Mouse (Mus musculus) frontal cortex, postnatal 25 days (tissue): Measurements from ENCODE around the gene Kiss1r.
"Not testable (repeated sequence)": the region's sequence is repeated elsewhere in the genome, so short reads cannot be mapped to it uniquely, and the experiment has no call there.

ENCODE experiments used
- DNase-seq, 2 experiments: peaks; one replicate each; pipeline ENCODE4 v3.0.0; 2022; ENCODE audit warnings: low spot score in 2 of 2

Gene Kiss1r

DNA sequence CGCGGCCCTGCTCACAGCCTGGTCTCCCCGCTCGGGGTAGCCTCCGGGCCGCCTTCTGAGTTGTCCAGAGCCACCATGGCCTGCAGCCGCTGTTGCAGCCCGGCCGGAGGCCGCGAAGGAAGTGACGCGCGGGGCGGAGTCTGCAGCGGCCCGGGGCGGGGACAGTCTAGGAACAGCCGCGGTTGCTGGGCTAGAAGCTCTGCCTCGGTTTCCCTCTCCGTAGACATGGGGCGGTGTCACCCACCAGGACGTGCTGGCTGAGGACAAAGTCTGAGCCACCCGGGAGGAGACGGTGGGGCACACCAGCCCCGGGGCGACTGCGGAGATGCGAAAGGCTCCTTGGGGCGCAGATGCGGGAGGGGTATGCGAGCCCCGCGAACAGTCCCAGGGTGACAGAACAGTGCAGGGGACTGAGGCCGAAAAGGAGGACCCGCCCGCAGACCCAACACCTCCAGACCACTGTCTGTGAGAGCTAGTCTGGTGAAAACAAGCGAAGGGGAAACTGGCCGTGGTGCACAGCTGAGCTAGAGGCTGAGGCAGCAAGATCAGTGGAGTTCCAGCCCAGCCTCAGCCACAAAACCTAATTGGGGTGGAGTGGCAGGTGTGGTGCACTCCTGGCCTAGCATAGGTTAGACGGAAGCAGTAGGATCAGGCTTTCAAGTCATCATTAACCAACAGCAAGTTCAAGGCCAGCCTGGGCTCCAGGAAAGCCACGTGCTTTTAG is at the start of gene Kiss1r:
Gene Kiss1r (plus strand): TSS at position 164 of the 724 bp plus-strand sequence.
- peak; percentile 67 to 71 for DNase-seq

- no peak for DNase-seq
These were observed 44.9 kb upstream of the Kiss1r start for GRCm38 (mm10) chr10:79871845-79872244.

- no peak for DNase-seq
These were observed 43.9 kb upstream of the Kiss1r start for GRCm38 (mm10) chr10:79872862-79873261.

DNA sequence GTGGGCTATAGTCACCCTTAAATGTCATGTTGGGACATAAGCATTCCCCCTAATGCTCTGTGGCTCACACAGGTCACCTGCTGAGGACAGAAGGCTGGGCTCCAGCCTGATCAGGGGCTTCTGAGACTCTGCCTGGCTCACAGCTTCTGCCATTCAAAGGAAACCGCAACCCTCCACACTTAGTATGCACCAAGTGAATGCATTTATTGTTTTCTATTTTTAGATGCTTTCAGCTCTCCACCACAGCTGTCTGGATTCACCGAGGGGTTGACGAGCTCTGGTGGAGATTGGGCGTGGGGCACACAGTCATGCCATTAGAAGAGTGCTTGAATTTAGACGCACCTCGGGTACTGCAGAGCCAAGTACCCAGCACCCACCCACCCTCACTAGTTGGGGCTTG is 43.5 kb upstream of the Kiss1r start:
- no peak for DNase-seq

DNA sequence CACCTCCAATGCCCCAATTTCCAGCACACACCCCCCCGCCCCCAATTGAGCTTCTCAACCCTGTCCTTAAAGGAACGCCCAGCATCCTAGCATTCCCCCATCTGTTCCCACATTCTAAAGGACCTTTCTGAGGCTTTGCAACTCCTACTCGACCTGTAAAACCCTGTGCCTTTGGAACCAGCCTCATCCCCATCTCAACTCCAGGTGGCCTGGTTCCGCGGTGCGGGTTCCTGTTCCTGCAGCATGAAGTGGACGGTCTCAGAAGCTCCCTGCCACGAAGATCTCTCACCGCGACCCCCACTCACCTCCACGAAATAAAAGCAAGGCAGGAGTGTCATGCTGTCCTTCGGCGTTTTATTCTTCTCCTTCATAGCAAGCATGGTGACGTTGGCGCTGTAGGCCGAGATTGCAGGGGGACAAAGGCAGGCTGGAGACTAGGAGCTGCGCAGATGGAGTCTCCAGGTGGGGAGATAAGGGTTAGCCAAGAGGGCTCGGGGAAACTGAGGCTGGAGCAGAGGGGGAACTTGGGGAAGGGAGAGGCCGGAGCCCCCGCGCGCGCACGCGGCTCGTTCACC is 43.0 kb upstream of the Kiss1r start:
- DNase-seq: no peak

DNA sequence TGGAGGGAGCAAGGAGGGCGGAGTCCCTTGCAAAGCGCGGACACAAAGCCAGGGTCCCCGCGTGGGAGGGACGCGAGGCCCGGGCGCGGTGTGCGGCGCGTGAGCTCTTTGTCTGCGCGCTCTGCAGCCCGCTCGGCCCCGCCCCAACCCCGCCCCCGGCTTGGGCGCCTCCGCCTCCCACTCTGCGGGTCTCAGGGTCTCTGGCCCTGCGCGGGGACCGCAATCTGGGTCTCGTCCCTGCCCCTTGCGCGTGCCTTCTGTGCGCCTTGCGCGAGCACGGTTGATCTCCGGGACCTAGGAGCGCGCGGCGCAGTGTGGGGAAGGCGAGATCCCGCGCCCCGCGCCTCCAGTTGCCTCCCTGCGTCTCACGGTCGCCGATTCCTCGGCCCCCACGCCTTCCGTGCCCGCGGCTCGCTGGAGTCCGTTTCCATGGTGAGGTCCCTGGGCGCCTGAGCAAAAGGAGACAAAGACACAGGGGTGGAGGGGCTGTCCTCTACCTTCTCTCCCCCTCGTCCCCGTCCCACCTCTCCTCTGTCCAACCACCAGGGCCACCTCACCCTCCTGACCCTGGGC is 42.4 kb upstream of the Kiss1r start, which contains the start of the genes Prtn3 and Plppr3:
Gene Prtn3 (plus strand): TSS at position 187 of the 573 bp plus-strand sequence.
Gene Plppr3 (minus strand): TSS at position 345 of the 573 bp plus-strand sequence.
- no peak for DNase-seq

DNA sequence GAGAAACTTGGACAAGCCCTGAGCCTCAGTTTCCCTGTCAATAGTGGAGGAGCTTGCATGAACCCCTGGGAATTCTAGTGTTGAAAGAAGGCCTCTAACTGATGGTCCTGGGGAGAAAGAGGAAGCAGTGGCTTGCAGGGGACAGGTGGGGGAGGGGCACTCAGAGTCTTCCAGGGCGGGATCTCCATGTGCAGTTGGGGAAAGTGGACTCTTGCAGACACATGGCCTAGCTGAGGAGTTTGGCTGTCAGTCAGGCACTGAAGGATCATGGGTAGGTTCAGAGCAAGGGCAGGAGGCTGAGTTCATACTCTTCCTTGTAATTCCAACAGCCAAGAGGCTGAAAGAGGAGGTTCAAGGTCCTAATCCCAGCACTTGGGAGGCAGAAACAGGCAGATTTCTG is 39.6 kb upstream of the Kiss1r start:
- no peak for DNase-seq

GRCm38 (mm10) chr10:79877757-79878156 is 39.0 kb upstream of the Kiss1r start:
- no peak for DNase-seq

GRCm38 (mm10) chr10:79879527-79879926 is 37.2 kb upstream of the Kiss1r start:
- no peak for DNase-seq

DNA sequence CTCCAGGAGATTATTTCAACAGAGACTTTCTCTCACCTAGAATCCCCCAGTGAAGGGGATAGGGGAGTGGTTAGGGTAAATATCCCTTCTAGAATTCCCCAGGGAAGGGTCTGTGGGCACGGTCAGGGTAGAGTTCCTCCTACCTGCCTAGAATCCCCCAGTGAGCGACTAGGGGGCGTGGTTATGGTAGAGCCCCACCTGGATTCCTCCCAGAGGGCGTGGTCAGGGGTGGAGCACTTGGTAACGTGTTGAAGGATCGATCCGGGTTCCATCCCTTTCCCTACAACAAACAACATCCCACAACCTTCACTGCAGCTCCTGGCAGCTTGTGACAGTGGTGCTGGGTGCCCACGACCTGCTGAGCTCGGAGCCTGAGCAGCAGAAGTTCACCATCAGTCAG is 36.0 kb upstream of the Kiss1r start:
- DNase-seq: no peak

- no peak for DNase-seq
These were observed 34.8 kb upstream of the Kiss1r start for GRCm38 (mm10) chr10:79881981-79882380.

GRCm38 (mm10) chr10:79883297-79884084 is 33.3 kb upstream of the Kiss1r start:
- DNase-seq: peak; percentile 64 to 72

DNA sequence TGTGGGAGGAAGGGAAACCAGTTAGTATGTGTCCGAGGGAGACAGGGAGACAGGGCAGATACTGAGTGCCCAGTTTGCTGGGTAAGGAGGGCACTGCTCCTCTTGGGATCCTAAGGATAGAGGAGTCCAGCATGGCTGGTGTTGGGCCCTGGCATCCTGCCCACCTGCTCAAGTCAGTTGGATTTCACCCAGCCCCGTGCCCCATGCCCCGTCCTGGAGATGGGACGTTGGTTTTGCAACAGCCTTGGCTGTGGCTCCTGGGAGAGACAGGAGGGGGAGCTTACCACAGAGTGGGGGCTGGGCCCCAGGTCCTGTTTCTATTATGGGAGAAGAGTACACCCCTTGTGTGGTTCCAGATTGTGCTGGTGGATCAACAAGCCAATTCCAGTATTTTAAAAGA is 32.3 kb upstream of the Kiss1r start:
- no peak for DNase-seq

GRCm38 (mm10) chr10:79884938-79885337 is 31.8 kb upstream of the Kiss1r start:
- DNase-seq: not testable (repeated sequence)

- DNase-seq: no peak
These were observed 30.7 kb upstream of the Kiss1r start, which contains the start of gene Elane for GRCm38 (mm10) chr10:79886054-79886453. Elane (plus strand) TSS chr10:79886247.

- DNase-seq: no peak
These were observed 30.2 kb upstream of the Kiss1r start for GRCm38 (mm10) chr10:79886611-79887010.

DNA sequence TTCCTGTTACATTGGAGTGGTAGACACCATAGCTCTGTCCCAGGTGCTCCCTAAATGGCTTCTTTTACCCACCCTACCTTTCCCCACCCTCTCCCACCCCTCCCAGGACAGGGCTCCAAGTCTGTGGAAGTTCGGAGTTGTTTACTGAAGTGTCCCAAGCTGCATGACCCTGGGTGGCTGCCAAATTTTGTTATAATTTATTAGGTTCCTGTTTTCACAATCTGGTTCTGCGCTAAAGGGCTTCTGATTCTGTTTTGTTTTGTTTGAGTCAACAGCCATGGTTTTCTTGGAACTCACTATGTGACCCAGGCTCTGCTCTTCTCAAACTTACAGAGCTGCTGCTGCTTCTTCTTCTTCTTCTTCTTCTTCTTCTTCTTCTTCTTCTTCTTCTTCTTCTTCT is 27.4 kb upstream of the Kiss1r start:
- DNase-seq: no peak

DNA sequence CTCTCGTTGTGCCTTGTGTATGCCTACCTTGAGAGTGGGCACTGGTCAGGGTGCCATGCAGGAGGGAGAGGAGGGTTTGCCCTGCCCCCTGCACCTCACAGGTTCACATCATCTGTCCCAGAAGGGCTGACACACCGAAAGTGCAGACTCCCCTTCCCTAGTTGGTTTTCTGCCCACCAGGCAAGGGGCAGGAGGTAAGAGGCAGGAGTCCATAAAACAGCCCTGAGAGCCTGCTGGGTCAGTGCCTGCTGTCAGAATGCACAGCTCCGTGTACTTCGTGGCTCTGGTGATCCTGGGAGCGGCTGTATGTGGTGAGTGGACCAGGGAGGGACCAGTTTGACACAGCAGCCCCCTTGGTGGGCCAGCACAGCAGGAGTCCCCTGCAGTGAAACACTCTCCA is 26.1 kb upstream of the Kiss1r start, which contains the start of gene Cfd:
Gene Cfd (plus strand): TSS at position 184 of the 400 bp plus-strand sequence.
- no peak for DNase-seq

GRCm38 (mm10) chr10:79892451-79893118 is 24.2 kb upstream of the Kiss1r start:
- peak; percentile 60 to 67 for DNase-seq

- no peak for DNase-seq
These were observed 20.5 kb upstream of the Kiss1r start for GRCm38 (mm10) chr10:79896306-79896705.

DNA sequence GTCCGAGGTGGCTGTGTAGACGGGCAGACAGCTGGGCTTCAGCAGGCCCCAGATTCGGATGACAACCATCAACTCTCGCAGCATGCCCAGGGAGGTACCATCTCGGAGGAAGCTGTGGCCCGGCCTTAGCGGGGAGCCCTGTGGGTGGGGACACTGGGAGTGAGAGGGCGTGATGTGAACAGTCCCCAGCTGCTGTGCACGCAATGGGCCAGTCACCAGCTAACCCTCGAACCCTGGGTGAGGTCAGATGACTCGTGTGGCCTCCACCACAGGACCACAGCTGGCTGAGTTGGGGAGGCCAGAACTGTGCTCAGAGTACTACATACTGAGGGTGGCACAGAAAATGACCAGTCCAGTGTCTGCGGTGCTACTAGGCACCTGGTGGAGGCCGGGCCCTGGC is 20.0 kb upstream of the Kiss1r start:
- no peak for DNase-seq
